Mouse (Mus musculus) heart, adult 8-10 months (tissue): ENCODE data around the gene Vps37c. TPM values are rescaled to one million over a fixed set of nuclear protein-coding genes. Genes with fewer than 3 reads are reported as not detected.

ENCODE experiments used
- DNase-seq: peaks from one replicate; pipeline ENCODE4 v3.0.0; 2022; ENCODE audit warnings: low spot score
- total RNA-seq, 4 experiments: library from RNA; stranded (reverse); gene quantifications; 2 replicates each; pipeline ENCODE4 v1.2.4; 2022

Gene Vps37c
- total RNA-seq, 4 experiments from 2014 or later: 21.0 to 25.1 (median 23.0) TPM

- peak; percentile 47 for DNase-seq
These were observed 1.1 kb downstream of the Vps37c start for GRCm38 (mm10) chr19:10689470-10690166.

- DNase-seq: peak; percentile 63
These were observed 1.8 kb downstream of the Vps37c start for GRCm38 (mm10) chr19:10690336-10690735.

- no peak for DNase-seq
These were observed 2.6 kb downstream of the Vps37c start for GRCm38 (mm10) chr19:10691121-10691520.

DNA sequence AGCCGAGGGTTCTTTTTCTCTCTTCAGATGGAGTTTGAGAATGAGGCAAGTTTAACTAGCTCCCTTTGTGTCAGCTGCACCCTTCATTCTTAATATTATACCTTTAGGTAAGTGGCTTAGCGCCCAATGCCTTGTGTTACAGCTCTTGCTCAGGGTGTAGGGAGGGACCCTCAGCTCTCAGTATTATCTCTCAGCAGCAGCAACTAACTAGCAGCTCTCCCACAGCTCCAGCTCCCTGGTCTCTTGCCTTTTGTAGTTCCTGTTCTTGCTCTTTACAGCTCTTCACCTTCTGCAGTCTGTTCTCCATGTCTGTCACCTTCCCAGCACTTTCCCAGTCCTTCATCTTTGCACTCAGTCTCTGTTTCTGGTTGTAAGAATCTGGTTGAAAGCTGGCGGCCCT lies 3.1 kb downstream of the Vps37c start:
- DNase-seq: no peak

- no peak for DNase-seq
These were observed 3.8 kb downstream of the Vps37c start for GRCm38 (mm10) chr19:10692361-10692760.

- no peak for DNase-seq
These were observed 5.6 kb downstream of the Vps37c start for GRCm38 (mm10) chr19:10693926-10694682.

DNA sequence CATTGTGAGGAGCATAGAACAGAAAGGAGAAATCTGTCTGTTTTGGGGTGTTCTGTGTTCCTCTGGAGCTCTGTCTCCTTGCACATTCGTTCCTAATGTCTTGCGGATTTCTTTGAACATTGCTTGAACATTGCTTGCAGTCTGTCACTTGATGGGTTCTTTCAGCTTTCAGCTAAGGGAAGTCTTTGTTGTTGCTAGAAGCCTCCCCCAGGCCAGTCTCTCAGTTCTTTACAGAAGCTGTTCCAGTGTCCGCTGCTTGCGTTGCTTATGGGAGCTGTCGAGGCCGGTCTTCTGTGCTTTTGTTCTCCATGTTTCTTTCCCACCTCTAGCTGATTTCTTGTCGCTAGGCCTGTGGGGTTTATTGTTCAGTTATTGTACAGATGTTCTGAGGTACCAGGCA lies 7.3 kb downstream of the Vps37c start:
- no peak for DNase-seq

GRCm38 (mm10) chr19:10698131-10698991 lies 9.8 kb downstream of the Vps37c start:
- DNase-seq: no peak

DNA sequence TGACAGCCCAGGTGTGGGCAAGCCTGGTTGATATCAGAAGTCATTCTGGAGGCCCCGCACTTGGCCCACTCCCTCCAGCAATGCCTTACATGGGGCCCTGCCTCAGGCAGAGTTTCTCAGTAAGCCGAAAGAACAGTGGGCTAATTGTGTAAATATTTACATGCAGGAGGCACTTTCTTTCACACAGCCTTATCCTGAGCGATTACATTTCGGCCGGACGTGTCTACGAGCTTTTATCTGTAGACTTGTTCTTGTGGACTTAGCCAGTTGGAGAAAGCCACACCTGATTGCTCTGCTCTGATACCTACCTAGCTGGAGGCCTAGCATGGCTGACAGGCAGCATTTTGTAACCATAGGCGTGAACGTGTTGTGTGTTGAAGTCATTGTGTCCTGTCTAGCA lies 11.3 kb downstream of the Vps37c start:
- DNase-seq: no peak

GRCm38 (mm10) chr19:10701013-10701726 lies 12.6 kb downstream of the Vps37c start:
- DNase-seq: no peak

DNA sequence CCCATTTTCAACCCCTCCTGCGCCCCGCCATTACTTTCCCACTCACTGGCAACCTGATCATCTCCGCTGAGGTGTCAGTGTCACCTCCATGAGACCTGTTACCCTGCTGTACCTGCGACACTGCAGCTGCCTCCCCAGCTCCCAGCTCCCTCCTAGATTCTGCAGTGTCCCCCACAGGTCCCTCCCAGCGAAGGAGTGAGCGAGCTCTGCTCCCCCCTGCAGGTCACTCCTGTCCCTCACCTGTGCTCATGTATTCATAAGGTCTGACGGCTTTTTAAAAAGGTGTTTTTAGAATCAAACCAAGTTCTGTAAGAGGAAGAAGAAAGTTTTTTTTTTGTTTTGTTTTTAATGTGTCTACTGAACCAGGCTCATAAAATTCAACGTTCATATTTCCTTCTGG lies 13.6 kb downstream of the Vps37c start:
- DNase-seq: no peak

- DNase-seq: no peak
These were observed 14.9 kb downstream of the Vps37c start for GRCm38 (mm10) chr19:10703470-10703869.

- no peak for DNase-seq
These were observed 18.7 kb downstream of the Vps37c start for GRCm38 (mm10) chr19:10707087-10707875.

- no peak for DNase-seq
These were observed 19.3 kb downstream of the Vps37c start for GRCm38 (mm10) chr19:10707881-10708280.

GRCm38 (mm10) chr19:10708900-10709299 lies 20.4 kb downstream of the Vps37c start:
- no peak for DNase-seq

- DNase-seq: peak; percentile 92
These were observed 21.0 kb downstream of the Vps37c start for GRCm38 (mm10) chr19:10709360-10710087.

- DNase-seq: peak; percentile 53
These were observed 21.6 kb downstream of the Vps37c start for GRCm38 (mm10) chr19:10710088-10710511.

DNA sequence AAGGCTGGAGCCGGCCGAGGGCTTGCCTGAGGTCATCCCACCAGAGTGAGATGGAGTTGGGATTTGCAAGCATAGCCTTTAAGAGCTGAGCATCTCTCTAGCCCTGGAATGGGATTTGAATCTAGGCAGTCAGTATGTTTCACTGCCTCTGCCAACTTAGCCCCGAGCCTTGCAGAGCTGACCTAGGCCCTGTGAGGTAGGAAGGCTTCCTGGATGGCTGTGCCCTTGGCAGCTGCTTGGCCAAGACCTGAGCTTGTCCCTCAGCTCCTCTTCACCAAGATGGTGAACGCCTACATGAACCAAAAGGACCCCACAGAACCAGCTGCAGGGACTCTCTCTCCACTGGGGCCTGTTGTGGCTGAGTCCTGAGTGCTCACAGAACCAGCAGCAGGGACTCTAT lies 22.2 kb downstream of the Vps37c start:
- DNase-seq: no peak

- DNase-seq: no peak
These were observed 23.7 kb downstream of the Vps37c start for GRCm38 (mm10) chr19:10712194-10712593.

- no peak for DNase-seq
These were observed 24.1 kb downstream of the Vps37c start for GRCm38 (mm10) chr19:10712646-10713045.
